Mouse (Mus musculus) heart, postnatal 0 days (tissue): Measurements from ENCODE around the gene Lrp2. TPM values are rescaled to one million over a fixed set of nuclear protein-coding genes. Genes with fewer than 3 reads are reported as not detected.

Source experiments
- ATAC-seq: fragments of 200-750 bp; cut with Nextera tagmentation; 2 replicates; pipeline ENCODE4 v1.8.0; 2017; ENCODE audit warnings: low read depth, moderate number of reproducible peaks, moderate library complexity; ENCODE audit not compliant: insufficient read depth
- DNase-seq: peaks from one replicate; pipeline ENCODE4 v3.0.0-alpha.2; 2016; ENCODE audit warnings: low spot score
- H3K27ac ChIP-seq: fragments of 300-500 bp; sonication (generic); 2 replicates; pipeline ENCODE4 v1.5.1; 2014; ENCODE audit warnings: low read depth, mild to moderate bottlenecking
- H3K27me3 ChIP-seq: fragments of 300-500 bp; sonication (generic); 2 replicates; pipeline ENCODE4 v1.6.1; 2014; ENCODE audit warnings: low read length, mixed read lengths; ENCODE audit not compliant: control insufficient read depth, insufficient read depth
- H3K36me3 ChIP-seq: fragments of 300-500 bp; sonication (generic); replicated peaks from 2 replicates; pipeline ENCODE4 v1.6.1; 2014; ENCODE audit warnings: low read length, mixed read lengths; ENCODE audit not compliant: control insufficient read depth, insufficient read depth
- H3K4me1 ChIP-seq: fragments of 300-500 bp; sonication (generic); 2 replicates; pipeline ENCODE4 v1.6.1; 2014; ENCODE audit warnings: antibody characterized with exemption; ENCODE audit not compliant: control insufficient read depth, insufficient read depth
- H3K4me2 ChIP-seq: fragments of 300-500 bp; sonication (generic); 2 replicates; pipeline ENCODE4 v1.6.1; 2014; ENCODE audit warnings: low read depth, mild to moderate bottlenecking, low read length, moderate library complexity
- H3K4me3 ChIP-seq: fragments of 300-500 bp; sonication (generic); 2 replicates; pipeline ENCODE4 v1.5.1; 2014; ENCODE audit warnings: low read depth, low read length
- H3K9ac ChIP-seq: fragments of 300-500 bp; sonication (generic); replicated peaks from 2 replicates; pipeline ENCODE4 v1.6.1; 2014; ENCODE audit warnings: low read depth, low read length, mixed read lengths
- H3K9me3 ChIP-seq: fragments of 300-500 bp; sonication (generic); replicated peaks from 2 replicates; pipeline ENCODE4 v1.6.1; 2016; ENCODE audit warnings: low read length; ENCODE audit not compliant: control insufficient read depth
- CTCF ChIP-seq: IDR thresholded peaks from 2 replicates; pipeline ENCODE4 v1.5.1; 2016; ENCODE audit warnings: antibody characterized with exemption, control low read depth, low read depth
- EP300 ChIP-seq: IDR thresholded peaks from 2 replicates; pipeline ENCODE4 v1.6.1; 2016; ENCODE audit warnings: antibody characterized with exemption, low read depth
- WGBS: fragments of 180-500 bp; shearing (Covaris S2); extraction: QIAGEN DNeasy Blood & Tissue Kit; methylation state at CpG from one replicate; pipeline ENCODE4 v1.1.7; 2014; 5-methylcytosine and 5-hydroxymethylcytosine counted together
- polyA plus RNA-seq: library from polyadenylated mRNA; unstranded; fragments of >200 nt; fragmentation: Nextera tagmentation; extraction: Ambion mirVana; gene quantifications from 2 replicates; pipeline ENCODE4 v1.2.1, GENCODE M21; 2015
- total RNA-seq: library from RNA; depleted of rRNA; stranded (reverse); fragments of >200 nt; gene quantifications from 2 replicates; pipeline ENCODE4 v1.2.3, GENCODE M21; 2014; ENCODE audit warnings: low replicate concordance

Lrp2 gene
- total and polyA plus RNA-seq, 2 experiments from 2014 or later, result 0.23 to 3.2 TPM

DNA sequence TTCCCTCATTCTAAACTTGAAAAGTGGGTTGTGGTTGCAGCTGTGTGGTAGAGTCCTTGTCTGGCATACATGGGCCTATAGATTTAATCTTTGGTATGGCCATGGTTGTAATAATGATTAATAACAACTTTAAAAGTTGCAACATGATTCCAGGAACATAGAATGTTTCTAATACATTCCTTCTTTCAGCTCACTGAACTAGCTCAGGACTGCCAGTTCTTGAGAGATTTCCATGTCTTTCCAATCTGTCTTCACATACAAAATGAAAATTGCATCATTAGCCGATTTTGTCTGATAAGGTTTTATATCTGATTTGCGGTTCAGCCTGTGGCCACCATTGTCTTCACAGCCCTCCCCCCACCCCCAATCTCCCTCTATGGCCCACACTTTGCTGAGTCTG, 5.8 kb downstream of the Lrp2 start:
- Histone ChIP-seq H3K4me3 (no peak overlapping the region), H3K9me3 (no peaks in the 10 kb centered on the region), H3K4me1 (no peaks in the 10 kb centered on the region), H3K27me3 (peaks cover 13% of the 10 kb centered on the region), H3K4me2 (no peak overlapping the region), H3K27ac (no peak overlapping the region), H3K9ac (no peak overlapping the region), H3K36me3 (no peaks in the 10 kb centered on the region)
- WGBS, result 77% methylated on average over 2 of the region's 2 CpGs
- DNase-seq (no peak), ATAC-seq (no peak)
- TF ChIP-seq EP300, result no peak
- no peak for TF ChIP-seq CTCF

DNA sequence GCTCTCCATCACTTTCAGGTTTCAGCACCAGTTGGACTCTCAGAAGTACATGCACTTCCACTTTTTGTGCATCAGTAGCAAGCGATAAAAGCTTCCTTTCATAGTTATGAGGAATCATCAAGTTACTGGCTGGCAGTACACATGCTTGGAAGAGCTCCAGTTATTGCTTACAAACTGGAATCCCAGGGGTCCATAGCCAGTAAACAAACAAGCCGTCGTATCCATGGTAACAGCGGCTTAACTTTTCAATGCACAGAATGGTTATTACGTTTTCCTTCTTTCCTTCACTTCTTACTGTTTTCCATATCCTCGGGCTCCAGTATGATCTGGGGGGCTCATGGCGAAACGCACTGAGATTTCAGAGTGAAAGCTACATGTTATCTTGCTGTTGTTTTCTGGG, 7.7 kb downstream of the Lrp2 start:
- no peak overlapping the region for H3K9ac ChIP-seq
- no peaks in the 10 kb centered on the region for H3K4me1 ChIP-seq
- WGBS, result 90% methylated on average over 8 of the region's 8 CpGs
- no peaks in the 10 kb centered on the region for H3K9me3 ChIP-seq
- no peak overlapping the region for H3K27ac ChIP-seq
- TF ChIP-seq EP300 (no peak), CTCF (no peak)
- no peaks in the 10 kb centered on the region for H3K27me3 ChIP-seq
- H3K36me3 ChIP-seq, result no peaks in the 10 kb centered on the region
- no peak overlapping the region for H3K4me3 ChIP-seq
- ATAC-seq, result no peak
- no peak for DNase-seq
- H3K4me2 ChIP-seq, result no peak overlapping the region

DNA sequence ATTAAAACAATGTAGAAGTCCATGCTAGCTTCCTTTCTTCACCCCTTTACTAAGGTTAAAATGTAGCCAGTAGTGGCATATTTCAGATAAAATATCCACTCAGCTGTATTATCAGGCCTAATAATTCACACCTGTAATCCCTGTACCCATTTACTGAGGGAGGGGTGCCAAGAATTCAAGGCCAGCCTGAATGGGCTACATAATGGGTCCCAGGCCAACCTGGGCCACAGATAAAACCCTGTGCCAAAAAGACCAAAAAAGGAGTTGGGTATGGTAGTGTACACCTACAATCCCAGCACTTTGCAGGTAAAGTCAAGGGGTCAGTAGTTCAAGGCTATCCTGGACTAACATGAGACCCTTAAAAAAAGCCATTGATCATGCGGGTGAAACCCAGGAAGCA, 9.3 kb downstream of the Lrp2 start:
- no peak overlapping the region for H3K27ac ChIP-seq
- DNase-seq (no peak), ATAC-seq (no peak)
- no peaks in the 10 kb centered on the region for H3K4me1 ChIP-seq
- TF ChIP-seq CTCF (no peak), EP300 (no peak)
- H3K9ac ChIP-seq, result no peak overlapping the region
- H3K27me3 ChIP-seq, result no peaks in the 10 kb centered on the region
- no peaks in the 10 kb centered on the region for H3K9me3 ChIP-seq
- no peaks in the 10 kb centered on the region for H3K36me3 ChIP-seq
- H3K4me3 ChIP-seq, result no peak overlapping the region
- WGBS, result 94% methylated on average over 1 of the region's 1 CpGs
- no peak overlapping the region for H3K4me2 ChIP-seq

GRCm38 (mm10) chr2:69574934-69575333, 10.9 kb downstream of the Lrp2 start:
- Histone ChIP-seq H3K27me3 (no peaks in the 10 kb centered on the region), H3K4me2 (no peak overlapping the region), H3K4me3 (no peak overlapping the region), H3K9me3 (no peaks in the 10 kb centered on the region), H3K36me3 (no peaks in the 10 kb centered on the region), H3K4me1 (no peaks in the 10 kb centered on the region), H3K9ac (no peak overlapping the region), H3K27ac (no peak overlapping the region)
- 58% methylated on average over 6 of the region's 6 CpGs for WGBS
- no peak for TF ChIP-seq EP300
- no peak for TF ChIP-seq CTCF
- ATAC-seq (no peak), DNase-seq (no peak)

DNA sequence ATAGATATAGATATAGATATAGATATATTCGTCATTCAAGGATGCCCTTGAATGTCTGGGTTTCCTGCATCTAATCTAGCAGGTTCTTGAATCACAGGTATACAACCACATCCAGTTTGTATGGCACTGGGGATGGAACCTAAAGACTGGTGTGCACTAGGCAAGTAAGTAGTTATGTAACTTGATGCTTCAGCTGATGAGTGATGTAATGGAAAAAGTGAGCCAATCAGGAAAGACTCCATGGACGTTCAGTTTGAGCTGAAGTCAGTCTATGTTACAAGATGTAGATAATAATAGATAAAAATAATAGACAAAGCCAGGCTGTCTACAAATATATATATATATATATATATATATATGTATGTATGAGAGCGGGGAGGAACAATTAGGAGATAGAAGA, 11.6 kb downstream of the Lrp2 start:
- Histone ChIP-seq H3K9ac (no peak overlapping the region), H3K27me3 (no peaks in the 10 kb centered on the region), H3K9me3 (no peaks in the 10 kb centered on the region), H3K27ac (no peak overlapping the region), H3K36me3 (no peaks in the 10 kb centered on the region), H3K4me3 (no peak overlapping the region), H3K4me1 (no peaks in the 10 kb centered on the region), H3K4me2 (no peak overlapping the region)
- WGBS, result 52% methylated on average over 3 of the region's 3 CpGs
- no peak for ATAC-seq
- TF ChIP-seq EP300 (no peak), CTCF (no peak)
- DNase-seq, result no peak

- no peak for DNase-seq
- Histone ChIP-seq H3K4me1 (no peaks in the 10 kb centered on the region), H3K4me3 (no peak overlapping the region), H3K9ac (no peak overlapping the region), H3K9me3 (no peaks in the 10 kb centered on the region), H3K27me3 (no peaks in the 10 kb centered on the region), H3K36me3 (no peaks in the 10 kb centered on the region), H3K27ac (no peak overlapping the region), H3K4me2 (no peak overlapping the region)
- ATAC-seq, result no peak
- TF ChIP-seq EP300 (no peak), CTCF (no peak)
These were observed 12.2 kb downstream of the Lrp2 start for GRCm38 (mm10) chr2:69573733-69574054.
